Mouse (Mus musculus) testis, postnatal 14 days (tissue): ENCODE results near the gene A930004D18Rik.
"Not testable (repeated sequence)": the region's sequence is repeated elsewhere in the genome, so short reads cannot be mapped to it uniquely, and the experiment has no call there.

ENCODE experiments used
- DNase-seq: peaks from one replicate; pipeline ENCODE4 v3.0.0; 2021; ENCODE audit warnings: low spot score

Gene A930004D18Rik

DNA sequence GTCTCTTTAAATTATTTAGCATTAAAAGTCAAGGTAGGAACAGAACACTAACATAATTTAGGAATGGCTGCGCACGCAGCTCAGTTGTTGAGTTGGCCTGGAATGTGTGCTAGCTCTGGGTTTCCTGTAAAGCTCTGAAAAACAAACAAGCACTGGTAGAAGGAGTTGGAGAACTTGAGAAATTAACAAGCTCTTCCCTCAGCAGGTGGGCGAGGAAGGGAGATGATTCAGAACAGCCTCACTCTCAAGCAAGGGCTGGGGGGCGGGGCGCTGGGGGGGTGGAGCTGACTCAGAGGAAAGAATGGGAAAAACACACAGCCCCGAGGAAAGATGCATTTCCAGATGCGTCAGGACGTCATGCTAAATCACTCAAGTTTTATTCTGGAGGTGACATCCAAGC, 32.4 kb downstream of the A930004D18Rik start:
- no peak for DNase-seq

DNA sequence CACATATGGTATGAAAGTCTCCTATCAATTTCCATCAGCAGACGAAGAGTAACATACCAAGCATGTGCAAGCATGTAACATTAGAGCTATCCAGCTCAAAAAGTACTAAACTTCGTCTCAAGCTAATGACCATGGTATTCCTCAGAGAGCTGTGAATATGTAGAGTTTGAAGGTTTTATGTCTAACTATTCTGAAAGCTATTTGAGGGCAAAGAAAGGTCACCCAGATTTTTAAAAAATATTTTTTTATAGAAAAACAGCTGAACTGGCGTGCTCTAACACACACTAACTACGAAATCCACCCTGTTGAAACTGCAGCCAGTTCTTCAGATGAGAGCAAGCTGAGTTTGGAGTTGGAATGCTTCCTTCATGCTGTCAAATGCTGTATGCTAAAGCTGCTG, 33.3 kb downstream of the A930004D18Rik start:
- DNase-seq, result no peak

DNA sequence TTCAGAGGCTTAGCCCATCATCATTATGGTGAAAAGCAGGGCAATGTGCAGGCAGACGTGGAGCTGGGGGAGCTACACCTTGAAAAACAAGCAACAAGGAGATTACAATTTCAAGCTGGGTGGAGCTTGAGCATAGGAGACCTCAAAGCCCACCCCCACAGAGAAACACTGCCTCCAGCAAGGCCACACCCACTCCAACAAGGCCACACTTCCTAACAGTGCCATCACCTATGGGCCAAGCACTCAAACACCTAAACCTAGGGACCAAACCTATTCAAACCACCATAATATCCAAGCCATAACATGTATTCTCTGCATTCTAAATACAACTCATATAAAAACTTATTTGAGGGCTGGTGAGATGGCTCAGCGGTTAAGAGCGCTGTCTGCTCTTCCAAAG, 35.2 kb downstream of the A930004D18Rik start:
- DNase-seq, result no peak

GRCm38 (mm10) chr2:17996858-17997257, 40.7 kb downstream of the A930004D18Rik start, which contains the start of gene H2al2a:
H2al2a (minus strand) TSS chr2:17996958.
- no peak for DNase-seq

GRCm38 (mm10) chr2:17989562-17989961, 48.0 kb downstream of the A930004D18Rik start:
- no peak for DNase-seq

DNA sequence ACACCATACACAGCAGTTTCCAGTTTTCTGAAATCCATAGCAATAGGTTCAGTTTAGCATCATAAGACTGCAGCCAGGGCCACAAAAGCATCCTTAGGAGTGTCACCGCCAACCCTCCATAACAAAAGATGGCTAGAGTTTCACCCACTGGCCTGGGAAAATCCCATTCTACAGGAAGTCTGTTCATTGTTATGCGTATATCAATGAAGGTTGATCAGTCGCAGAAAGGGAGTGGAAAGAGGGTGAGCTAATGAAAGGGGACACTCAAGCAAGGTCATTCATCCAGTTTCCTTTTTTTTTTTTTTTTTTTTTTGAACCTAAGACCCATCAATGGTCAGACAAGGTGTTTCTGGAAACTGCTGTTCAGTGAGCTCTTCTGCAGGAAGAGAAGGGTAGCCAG, 48.4 kb downstream of the A930004D18Rik start:
- DNase-seq, result no peak

- DNase-seq, result no peak
These were observed 50.8 kb downstream of the A930004D18Rik start for GRCm38 (mm10) chr2:17986694-17987093.

DNA sequence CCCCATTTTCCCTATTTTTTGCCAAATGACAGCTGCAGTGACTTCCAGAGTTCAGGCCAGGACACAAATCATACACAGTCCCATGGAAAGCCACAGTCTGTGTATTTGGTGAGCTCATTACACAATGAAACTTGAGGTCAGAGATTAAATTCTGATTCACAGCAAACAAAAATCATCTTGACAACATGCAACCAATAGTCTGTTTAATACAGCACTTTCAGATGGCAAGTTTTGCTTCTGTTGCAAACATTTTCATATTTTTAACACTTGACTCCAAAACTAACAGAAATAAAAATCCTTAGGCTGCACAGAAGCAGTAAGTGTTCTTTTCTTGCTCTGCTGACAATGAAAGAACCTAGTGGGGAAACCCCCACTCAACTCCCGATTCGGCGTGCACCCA, 52.8 kb downstream of the A930004D18Rik start:
- no peak for DNase-seq

GRCm38 (mm10) chr2:17982747-17983146, 54.8 kb downstream of the A930004D18Rik start:
- no peak for DNase-seq

- DNase-seq, result no peak
These were observed 58.8 kb downstream of the A930004D18Rik start for GRCm38 (mm10) chr2:17978706-17979105.

DNA sequence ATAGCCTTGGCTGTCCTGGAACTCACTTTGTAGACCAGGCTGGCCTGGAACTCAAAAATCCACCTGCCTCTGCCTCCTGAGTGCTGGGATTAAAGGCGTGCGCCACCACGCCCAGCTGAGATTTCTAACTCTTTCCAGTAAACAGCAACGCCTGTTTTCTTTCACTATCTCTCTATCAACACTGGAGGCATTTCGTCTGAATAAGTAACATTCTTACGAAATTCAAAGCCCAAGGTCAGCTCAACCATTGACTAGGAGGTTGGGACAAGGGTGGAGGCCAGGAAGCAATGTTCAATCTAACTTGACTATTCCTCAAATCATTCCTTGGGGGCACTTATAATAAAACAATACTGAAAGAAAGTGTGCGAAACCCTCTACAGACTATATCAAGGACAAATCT, 59.3 kb downstream of the A930004D18Rik start:
- not testable (repeated sequence) for DNase-seq

- not testable (repeated sequence) for DNase-seq
These were observed 59.9 kb downstream of the A930004D18Rik start for GRCm38 (mm10) chr2:17977645-17978044.

DNA sequence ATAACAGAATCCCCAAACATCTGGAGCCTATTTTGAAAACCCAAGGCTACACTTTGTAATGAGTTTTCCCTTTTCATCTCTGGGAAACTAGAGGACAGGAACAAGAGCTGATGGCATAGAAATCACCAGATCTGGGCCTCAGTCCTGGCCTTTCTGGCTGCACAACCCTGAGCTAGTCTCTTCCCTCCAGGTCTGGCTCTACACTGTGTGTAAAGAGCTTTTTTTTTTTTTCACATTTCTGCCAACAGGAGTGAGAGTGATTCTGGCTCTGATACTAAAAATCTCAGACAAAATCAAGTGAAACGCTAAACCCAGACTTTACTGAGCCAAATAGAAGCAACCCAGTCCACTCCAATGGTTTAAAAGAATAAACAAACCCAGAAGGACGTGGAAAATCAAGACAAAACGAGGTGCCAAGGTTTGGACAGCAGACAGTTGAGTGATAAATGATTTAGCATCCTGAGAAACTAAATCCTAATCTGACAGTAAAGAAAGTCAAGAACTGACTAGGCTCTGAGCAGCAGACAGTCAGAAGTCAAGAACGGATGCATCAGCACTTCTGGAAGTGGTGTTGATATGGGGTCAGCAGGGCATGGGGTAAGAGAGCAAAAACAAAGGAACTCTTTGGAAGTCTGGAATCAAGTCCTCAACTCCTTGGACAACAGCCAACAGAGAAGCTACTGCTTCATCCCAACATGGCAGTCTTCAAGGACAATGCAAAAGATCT, 61.8 kb downstream of the A930004D18Rik start:
- DNase-seq, result no peak
